Mouse (Mus musculus) bone marrow, adult 2 months (tissue): ENCODE measurements at regions not wholly inside any gene's neighbourhood (a gene's known extent, or its start where the extent isn't known, plus 50 kb on each side); places are given as distances from the start of the nearest gene placed in this dataset.

Source experiments
- CTCF ChIP-seq: fragments of 200-500 bp; IDR thresholded peaks from 2 replicates; pipeline ENCODE4 v1.5.1; 2011; ENCODE audit warnings: low read length, control low read depth; ENCODE audit not compliant: control insufficient read depth, insufficient read depth
- POLR2A ChIP-seq: fragments of 200-500 bp; IDR thresholded peaks from 2 replicates; pipeline ENCODE4 v1.6.1; 2011; ENCODE audit warnings: low read depth, mild to moderate bottlenecking, control low read depth, low read length, borderline replicate concordance; ENCODE audit not compliant: control insufficient read depth

DNA sequence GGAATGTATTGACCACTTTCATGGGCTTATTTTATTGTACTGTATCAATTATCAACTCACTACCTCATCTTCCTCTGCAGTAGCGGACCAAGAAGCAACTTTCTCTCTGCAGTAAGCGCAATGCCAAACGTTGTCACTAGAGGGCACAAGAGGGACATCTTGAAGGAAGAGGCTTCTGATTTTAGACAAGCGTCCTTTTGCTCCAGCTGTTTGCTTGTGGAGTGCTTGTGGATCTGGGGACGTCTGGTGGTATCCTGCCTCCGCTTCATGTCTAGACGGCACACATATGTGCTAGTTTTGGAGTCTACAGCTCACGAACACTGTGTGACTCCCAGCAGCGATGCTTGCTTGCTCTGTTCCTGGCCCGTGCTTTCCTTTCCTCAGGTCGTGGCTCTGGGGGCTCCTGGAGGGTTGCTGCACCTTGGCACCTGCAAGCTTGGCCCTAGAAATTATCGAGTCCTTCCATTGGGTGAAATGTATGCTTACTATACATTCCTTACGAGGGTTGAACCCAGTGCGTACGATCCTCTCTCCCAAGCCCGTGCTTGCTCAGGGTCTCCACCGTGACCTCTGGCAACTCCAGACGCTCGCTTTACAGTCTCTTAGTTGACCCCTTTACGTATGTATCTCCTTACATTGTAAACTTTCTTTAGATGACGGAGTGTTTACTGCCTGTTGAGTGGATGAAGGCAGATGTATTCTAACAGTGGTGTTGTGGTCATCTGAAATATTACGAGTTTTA lies 92.2 kb upstream of the Kif2a start:
- peak; percentile 60 for TF ChIP-seq CTCF
- TF ChIP-seq POLR2A: no peak
